Comparison of ENCODE assay signal across 9 mouse cellular contexts in genomic region chr8:94814556-94814955, GRCm38 (mm10). TPM values are rescaled to one million over a fixed set of nuclear protein-coding genes. Genes with fewer than 3 reads are reported as not detected.
DNase-seq lines count a peak whose midpoint lies in the region; ATAC-seq lines count a peak whose summit lies in the region.
"Had no signal": no experiment of that assay in that cellular context is flagged by ENCODE, and none has a peak within 500 bp of the region (broad histone marks: within the 10 kb centered on the region; RNA-seq: fewer than 3 reads in every experiment).

No protein-coding gene starts in this region.

- H3K4me1 ChIP-seq in liver, embryonic 11.5 days (replicated peaks; ENCODE audit: control insufficient read depth, insufficient read depth, low read length) = no peaks in the 10 kb centered on the region

- peak; percentile 55 for DNase-seq in cerebellum, adult 9-10 months
- DNase-seq in liver (peak; percentile 50), adipocyte (ENCODE audit: low spot score) (peak; percentile 34)
- no peak for DNase-seq in liver, embryonic 11.5 days (ENCODE audit: low spot score)
- peak; percentile 52 for DNase-seq in lung, postnatal 36 days
- DNase-seq in gastrocnemius, adult 8-10 months (ENCODE audit: low spot score in 2 of 2) = no peak
- no peak for DNase-seq in layer of hippocampus, adult 9-11 months

- H3K4me2 ChIP-seq in liver, embryonic 11.5 days = no peak overlapping the region
- H3K4me2 ChIP-seq: midbrain, embryonic 12.5 days had no signal

- no peaks in the 10 kb centered on the region for H3K9me3 ChIP-seq in liver, embryonic 11.5 days (ENCODE audit: control insufficient read depth, low read length)
- H3K9me3 ChIP-seq: midbrain, embryonic 12.5 days had no signal

- H3K27me3 ChIP-seq in liver, embryonic 11.5 days (replicated peaks; ENCODE audit: control insufficient read depth, insufficient read depth, low read length) = no peaks in the 10 kb centered on the region

- WGBS in liver, embryonic 11.5 days = 0% methylated on average over 1 of the region's 1 CpGs

- no peak overlapping the region for H3K27ac ChIP-seq in liver, embryonic 11.5 days (ENCODE audit: low read depth, low read length)
- H3K27ac ChIP-seq: midbrain, embryonic 12.5 days had no signal

- H3K36me3 ChIP-seq in liver, embryonic 11.5 days (ENCODE audit: control insufficient read depth, insufficient read depth, low read length) = no peaks in the 10 kb centered on the region
- H3K36me3 ChIP-seq: midbrain, embryonic 12.5 days had no signal

- H3K4me3 ChIP-seq in liver, embryonic 11.5 days (ENCODE audit: low read depth, low read length) = no peak overlapping the region
- H3K4me3 ChIP-seq: midbrain, embryonic 12.5 days had no signal

- ATAC-seq in cerebellum, adult (ENCODE audit: insufficient number of reproducible peaks, low FRiP score, low TSS enrichment) = no peak
- ATAC-seq in liver, embryonic 11.5 days (replicated peaks; ENCODE audit: low FRiP score) = no peak

- no peak overlapping the region for H3K9ac ChIP-seq in liver, embryonic 11.5 days (ENCODE audit: low read depth, low read length)
- H3K9ac ChIP-seq: midbrain, embryonic 12.5 days had no signal

RNA-seq across cellular contexts. Expression of gene Ccl17, which starts 4.3 kb away (rescaled TPM):
- 0.62 and 1.3 TPM in 2 replicates for polyA plus RNA-seq in liver, embryonic 11.5 days (2014; fragmentation: Nextera tagmentation; extraction: Ambion mirVana)
- total RNA-seq in gastrocnemius, adult 8-10 months (2022) = under 1 TPM in 1 of 4 experiments, not detected in 3; 0.70 TPM
- polyA plus RNA-seq: midbrain, embryonic 12.5 days had no signal

RNA-seq across cellular contexts. Expression of gene Coq9, which starts 23.6 kb away (rescaled TPM):
- 82.2 and 82.9 TPM in 2 replicates for polyA plus RNA-seq in liver, embryonic 11.5 days (2014; fragmentation: Nextera tagmentation; extraction: Ambion mirVana)
- total RNA-seq in gastrocnemius, adult 8-10 months (2022) = 100 to 1,000 TPM; 372 to 412 (median 383) TPM

RNA-seq across cellular contexts. Expression of gene Ciapin1, which starts 23.6 kb away (rescaled TPM):
- polyA plus RNA-seq in liver, embryonic 11.5 days (2014; fragmentation: Nextera tagmentation; extraction: Ambion mirVana) = 94.8 and 99.5 TPM in 2 replicates
- 10 to 100 TPM; 25.4 to 55.4 (median 29.0) TPM for total RNA-seq in gastrocnemius, adult 8-10 months (2022)

RNA-seq across cellular contexts. Expression of gene Polr2c, which starts 42.7 kb away (rescaled TPM):
- polyA plus RNA-seq in liver, embryonic 11.5 days (2014; fragmentation: Nextera tagmentation; extraction: Ambion mirVana) = 162 and 172 TPM in 2 replicates
- total RNA-seq in gastrocnemius, adult 8-10 months (2022) = 10 to 100 TPM; 52.3 to 61.1 (median 56.1) TPM

RNA-seq across cellular contexts. Expression of gene Cx3cl1, which starts 42.7 kb away (rescaled TPM):
- 0.53 and 0.78 TPM in 2 replicates for polyA plus RNA-seq in liver, embryonic 11.5 days (2014; fragmentation: Nextera tagmentation; extraction: Ambion mirVana)
- 1 to 10 TPM in 3 of 4 experiments, under 1 TPM in 1; 0.89 to 1.4 (median 1.2) TPM for total RNA-seq in gastrocnemius, adult 8-10 months (2022)

Comparison
In these comparisons a context has a peak if more than half of its experiments do, and no peak if none do; other contexts are left out.
1. DNase-seq: peak in cerebellum, adult 9-10 months (single experiment), liver (single experiment), adipocyte (single experiment) and lung, postnatal 36 days (single experiment); none in liver, embryonic 11.5 days (single experiment), gastrocnemius, adult 8-10 months (0 of 2) and layer of hippocampus, adult 9-11 months (single experiment).